Mouse (Mus musculus): ENCODE data around the gene Lcn6. TPM values are rescaled to one million over a fixed set of nuclear protein-coding genes. Genes with fewer than 3 reads are reported as not detected.

Gene Lcn6
- not detected in 2 replicates for polyA plus RNA-seq (2012; ENCODE audit: low replicate concordance)

DNA sequence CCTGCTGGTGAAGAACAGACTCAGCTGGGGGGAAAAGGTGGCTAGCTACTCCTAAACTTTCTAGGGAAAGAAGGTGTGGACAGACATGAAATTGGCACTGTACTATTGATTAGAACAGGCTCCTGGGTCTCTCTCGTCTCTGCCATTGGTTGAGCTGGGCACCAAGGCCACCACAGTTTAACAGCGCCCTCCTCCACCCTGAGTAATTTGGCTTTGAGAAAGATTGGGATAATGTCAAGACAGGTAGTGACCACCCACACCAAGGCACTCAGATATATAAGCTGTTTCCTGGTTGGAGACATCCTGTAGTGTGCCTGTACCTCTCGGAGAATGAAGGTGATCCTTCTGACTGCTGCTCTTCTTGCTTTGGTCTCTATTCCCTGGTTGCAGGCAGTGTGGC, at the start of gene Lcn6:
Gene Lcn6, plus strand, starts transcription at position 301 of the 400 bp plus-strand sequence.

DNA sequence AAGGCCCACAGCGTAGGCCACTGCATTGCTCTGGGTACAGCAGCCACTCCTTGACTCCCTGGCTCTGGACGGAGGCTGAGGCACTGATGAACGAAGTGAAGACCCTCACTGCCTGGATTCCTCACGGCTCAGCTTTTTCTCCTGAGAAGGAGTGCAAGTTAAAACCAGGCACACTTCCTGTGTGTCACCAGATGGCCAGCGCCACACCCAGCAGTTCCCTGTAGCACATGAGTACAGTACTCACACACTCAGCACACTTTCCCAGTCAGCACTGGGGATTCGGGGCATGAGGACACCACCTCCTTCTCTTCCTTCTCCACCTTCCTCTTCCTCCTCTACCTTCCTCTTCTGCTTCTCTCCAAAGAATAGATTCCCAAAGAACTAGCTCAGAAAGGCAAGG, 48.8 kb upstream of the Lcn6 start, which contains the start of gene Fcna:
Gene Fcna, minus strand, starts transcription at position 220 of the 400 bp plus-strand sequence.

DNA sequence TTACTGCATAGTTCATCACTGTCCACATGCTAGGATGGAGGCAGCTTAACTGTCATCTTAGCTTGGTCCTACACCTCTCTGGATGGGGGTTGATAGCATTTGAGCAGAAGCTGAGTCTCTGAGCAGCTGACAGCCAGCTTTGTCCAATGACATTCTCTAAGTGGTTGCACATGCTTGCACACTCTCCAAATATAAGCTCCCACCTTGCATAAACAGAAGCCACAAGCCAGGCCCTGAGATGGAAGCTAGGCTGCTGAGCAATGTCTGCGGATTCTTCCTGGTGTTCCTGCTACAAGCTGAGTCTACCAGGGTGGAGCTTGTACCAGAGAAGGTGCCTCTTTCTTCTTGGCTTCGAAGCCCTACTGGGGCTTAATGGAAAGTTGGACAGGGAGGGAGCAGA, 23.7 kb upstream of the Lcn6 start, which contains the start of gene Lcn8:
Gene Lcn8, plus strand, starts transcription at position 219 of the 400 bp plus-strand sequence.

DNA sequence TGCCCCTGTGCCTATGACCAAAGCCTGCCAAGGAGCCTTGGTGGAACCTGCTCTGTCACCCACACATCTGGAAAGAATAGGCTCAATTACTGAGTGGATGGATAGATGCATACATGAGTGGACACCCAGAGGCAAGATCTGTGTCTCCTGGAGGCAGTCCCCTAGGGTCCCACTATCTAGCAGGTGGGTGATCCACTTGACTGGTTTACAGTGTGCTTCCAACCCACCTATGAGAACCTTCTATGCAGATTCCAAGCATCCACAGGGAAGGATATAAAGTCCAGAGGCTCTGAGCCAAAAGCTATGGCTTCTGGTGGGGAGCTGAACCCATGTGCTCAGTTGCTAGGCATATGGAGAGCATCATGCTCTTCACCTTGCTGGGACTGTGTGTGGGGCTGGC, 18.9 kb upstream of the Lcn6 start, which contains the start of gene Lcn5:
Gene Lcn5, plus strand, starts transcription at position 301 of the 400 bp plus-strand sequence.

DNA sequence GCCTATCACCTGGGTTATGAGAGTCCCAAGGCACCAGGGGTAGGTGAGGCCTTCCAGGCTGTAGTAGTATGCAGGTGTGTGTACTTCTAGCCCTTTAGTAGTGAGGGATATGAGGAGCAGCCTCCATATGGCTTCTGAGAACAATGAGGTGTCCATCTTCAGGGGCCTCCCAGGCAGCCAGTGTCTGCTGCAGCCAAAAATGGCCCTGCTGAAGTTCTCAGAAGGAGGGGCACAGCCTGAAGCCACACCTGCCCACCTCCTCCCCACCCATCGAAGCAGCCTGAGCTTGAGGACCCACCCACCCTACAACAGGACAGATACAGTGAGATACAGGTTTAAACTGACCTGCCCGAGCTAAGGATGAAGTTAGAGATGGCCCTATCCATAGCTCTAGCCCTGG, 5.8 kb downstream of the Lcn6 start, which contains the start of gene Lcn10:
Gene Lcn10, plus strand, starts transcription at position 301 of the 400 bp plus-strand sequence.

DNA sequence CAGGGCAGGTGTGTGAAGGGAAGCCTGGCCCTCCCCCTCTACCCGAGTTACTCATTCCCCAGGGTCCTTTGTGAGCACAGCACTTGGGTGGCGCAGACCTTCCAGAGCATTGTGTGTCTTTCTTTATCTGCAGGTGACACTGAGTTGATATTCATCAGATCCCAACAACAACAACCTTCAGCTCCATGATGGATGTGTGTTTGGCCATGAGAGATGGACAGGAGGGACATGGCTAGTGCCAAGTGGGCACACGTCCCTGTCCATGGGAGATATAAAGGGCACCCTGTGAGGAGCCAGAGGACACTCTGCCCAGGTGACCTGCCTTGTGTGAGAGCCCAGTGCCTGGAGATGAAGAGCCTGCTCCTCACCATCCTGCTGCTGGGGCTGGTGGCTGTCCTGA, 23.2 kb downstream of the Lcn6 start, which contains the start of gene Obp2a:
Gene Obp2a, plus strand, starts transcription at position 301 of the 400 bp plus-strand sequence.

DNA sequence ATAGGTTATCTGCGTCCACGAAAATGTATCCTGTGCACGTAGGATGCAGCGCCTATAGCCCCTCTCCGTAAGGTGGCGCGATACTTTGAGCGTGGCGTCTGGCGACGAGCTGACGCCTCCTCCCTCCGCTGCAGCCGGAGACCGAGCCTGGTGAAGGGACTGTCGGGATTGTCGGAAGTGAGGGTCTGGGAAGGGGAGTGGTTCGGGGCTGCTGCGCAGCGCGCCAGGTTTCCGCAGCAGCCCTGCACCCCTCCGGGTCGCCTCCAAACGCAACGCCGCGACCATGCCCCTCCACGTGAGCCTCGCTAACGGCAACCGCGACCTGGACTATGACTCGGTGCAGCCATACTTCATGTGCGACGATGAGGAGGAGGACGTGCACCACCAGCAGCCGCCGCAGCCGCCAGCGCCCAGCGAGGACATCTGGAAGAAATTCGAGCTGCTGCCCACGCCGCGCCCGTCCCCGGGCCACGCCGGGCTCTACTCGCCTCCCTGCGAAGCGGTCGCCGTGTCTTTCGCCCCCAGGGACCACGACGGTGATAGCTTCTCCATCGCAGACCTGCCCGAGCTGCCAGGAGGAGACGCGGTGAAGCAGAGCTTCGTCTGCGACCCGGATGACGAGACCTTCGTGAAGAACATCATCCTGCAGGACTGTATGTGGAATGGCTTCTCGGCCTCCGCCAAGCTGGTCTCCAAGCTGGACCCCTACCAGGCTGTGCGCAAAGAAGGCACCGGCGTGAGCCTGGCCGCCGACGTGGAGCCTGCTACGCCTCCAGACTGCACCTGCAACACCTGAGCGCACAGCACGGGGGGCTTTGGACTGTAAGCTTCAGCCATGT, 30.3 kb downstream of the Lcn6 start, which contains the start of gene Bmyc:
Gene Bmyc, plus strand, starts transcription at position 97 of the 839 bp plus-strand sequence.

Other genes starting within 250 kb of the Lcn6 start
- gene Abca2, start 248.1 kb upstream of the Lcn6 start, polyA plus RNA-seq (2012; ENCODE audit: low replicate concordance) = 32.3 and 48.6 TPM in 2 replicates
- gene Clic3, start 219.9 kb upstream of the Lcn6 start, polyA plus RNA-seq (2012; ENCODE audit: low replicate concordance) = not detected in 2 replicates
- 82.6 and 103 TPM in 2 replicates for gene Paxx, start 215.7 kb upstream of the Lcn6 start, polyA plus RNA-seq (2012; ENCODE audit: low replicate concordance)
- gene Ptgds, start 206.7 kb upstream of the Lcn6 start, polyA plus RNA-seq (2012; ENCODE audit: low replicate concordance) = not detected in 2 replicates
- not detected in 2 replicates for gene Lcn12, start 182.9 kb upstream of the Lcn6 start, polyA plus RNA-seq (2012; ENCODE audit: low replicate concordance)
- 16.5 and 48.8 TPM in 2 replicates for gene Fbxw5, start 176.0 kb upstream of the Lcn6 start, polyA plus RNA-seq (2012; ENCODE audit: low replicate concordance)
- gene C8g, start 175.1 kb upstream of the Lcn6 start, polyA plus RNA-seq (2012; ENCODE audit: low replicate concordance) = 0.27 TPM in 1 of 2 replicates, not detected in the other
- 6.4 and 20.6 TPM in 2 replicates for gene Traf2, start 129.8 kb upstream of the Lcn6 start, polyA plus RNA-seq (2012; ENCODE audit: low replicate concordance)
- gene Edf1, start 118.9 kb upstream of the Lcn6 start, polyA plus RNA-seq (2012; ENCODE audit: low replicate concordance) = 403 and 822 TPM in 2 replicates
- gene Mamdc4, start 101.9 kb upstream of the Lcn6 start, polyA plus RNA-seq (2012; ENCODE audit: low replicate concordance) = 1.7 and 1.9 TPM in 2 replicates
- 2.9 and 5.8 TPM in 2 replicates for gene Phpt1, start 101.6 kb upstream of the Lcn6 start, polyA plus RNA-seq (2012; ENCODE audit: low replicate concordance)
- 8.1 and 18.3 TPM in 2 replicates for gene Ajm1, start 95.0 kb upstream of the Lcn6 start, polyA plus RNA-seq (2012; ENCODE audit: low replicate concordance)
- gene Rabl6, start 68.3 kb upstream of the Lcn6 start, polyA plus RNA-seq (2012; ENCODE audit: low replicate concordance) = 48.7 and 55.1 TPM in 2 replicates
- gene Ccdc183, start 59.1 kb upstream of the Lcn6 start, polyA plus RNA-seq (2012; ENCODE audit: low replicate concordance) = not detected in 2 replicates
- gene Tmem141, start 54.8 kb upstream of the Lcn6 start, polyA plus RNA-seq (2012; ENCODE audit: low replicate concordance) = 10.0 and 19.9 TPM in 2 replicates
- gene Fcna, start 48.8 kb upstream of the Lcn6 start, polyA plus RNA-seq (2012; ENCODE audit: low replicate concordance) = 145 and 166 TPM in 2 replicates
- not detected in 2 replicates for gene Lcn8, start 23.7 kb upstream of the Lcn6 start, polyA plus RNA-seq (2012; ENCODE audit: low replicate concordance)
- gene Lcn5, start 18.8 kb upstream of the Lcn6 start, polyA plus RNA-seq (2012; ENCODE audit: low replicate concordance) = not detected in 2 replicates
- not detected in 2 replicates for gene Lcn10, start 5.9 kb downstream of the Lcn6 start, polyA plus RNA-seq (2012; ENCODE audit: low replicate concordance)
- gene Obp2a, start 23.3 kb downstream of the Lcn6 start, polyA plus RNA-seq (2012; ENCODE audit: low replicate concordance) = not detected in 2 replicates
- 189 and 405 TPM in 2 replicates for gene Bmyc, start 30.0 kb downstream of the Lcn6 start, polyA plus RNA-seq (2012; ENCODE audit: low replicate concordance)
- not detected in 2 replicates for gene Obp2b, start 60.2 kb downstream of the Lcn6 start, polyA plus RNA-seq (2012; ENCODE audit: low replicate concordance)
- not detected in 2 replicates for gene Lcn3, start 88.8 kb downstream of the Lcn6 start, polyA plus RNA-seq (2012; ENCODE audit: low replicate concordance)
- gene Lcn11, start 100.2 kb downstream of the Lcn6 start, polyA plus RNA-seq (2012; ENCODE audit: low replicate concordance) = not detected in 2 replicates
- not detected in 2 replicates for gene Gm13539, start 105.5 kb downstream of the Lcn6 start, polyA plus RNA-seq (2012; ENCODE audit: low replicate concordance)
- gene Glt6d1, start 139.1 kb downstream of the Lcn6 start, polyA plus RNA-seq (2012; ENCODE audit: low replicate concordance) = not detected in 2 replicates
- not detected in 2 replicates for gene Lcn9, start 146.4 kb downstream of the Lcn6 start, polyA plus RNA-seq (2012; ENCODE audit: low replicate concordance)
- not detected in 2 replicates for gene Sohlh1, start 170.5 kb downstream of the Lcn6 start, polyA plus RNA-seq (2012; ENCODE audit: low replicate concordance)
- gene Kcnt1, start 186.9 kb downstream of the Lcn6 start, polyA plus RNA-seq (2012; ENCODE audit: low replicate concordance) = not detected in 2 replicates

All from hematopoietic multipotent progenitor cell, adult 10-12 weeks (in vitro differentiated cells).